ENCODE assay signal across 24 mouse cellular contexts in the genomic region with DNA sequence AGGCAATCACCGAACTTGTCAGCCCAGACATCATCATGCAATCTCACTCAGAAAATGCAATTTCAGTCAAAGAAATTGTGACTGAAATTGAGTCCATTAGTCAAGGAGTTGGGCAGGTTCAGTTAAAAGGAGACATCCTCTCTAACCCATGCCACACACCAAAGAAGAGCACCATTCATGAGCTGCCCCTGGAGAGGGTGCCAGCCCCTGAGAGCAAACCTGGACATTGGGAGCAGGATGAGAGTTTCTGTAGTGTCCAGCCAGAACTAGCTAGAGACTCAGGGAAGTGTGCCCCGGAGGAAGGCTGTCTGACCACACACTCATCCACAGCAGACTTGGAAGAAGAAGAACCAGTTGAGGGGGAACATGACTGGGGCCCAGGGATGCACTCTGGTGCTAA. TPM values are rescaled to one million over a fixed set of nuclear protein-coding genes. Genes with fewer than 3 reads are reported as not detected.
"Had no signal": no experiment of that assay in that cellular context is flagged by ENCODE, and none has a peak within 500 bp of the region (broad histone marks: within the 10 kb centered on the region; RNA-seq: fewer than 3 reads in every experiment).

No protein-coding gene starts in this region.

- ATAC-seq: forebrain, postnatal 0 days; hindbrain, postnatal 0 days; intestine, embryonic 16.5 days had no signal

- H3K27me3 ChIP-seq: heart, embryonic 13.5 days; heart, embryonic 15.5 days; hindbrain, embryonic 13.5 days; hindbrain, embryonic 15.5 days; kidney, embryonic 15.5 days; limb, embryonic 13.5 days; limb, embryonic 15.5 days had no signal

- H3K9ac ChIP-seq: forebrain, postnatal 0 days; heart, embryonic 13.5 days; heart, embryonic 15.5 days; hindbrain, embryonic 13.5 days; hindbrain, embryonic 15.5 days; kidney, embryonic 15.5 days; limb, embryonic 13.5 days; limb, embryonic 15.5 days had no signal

- H3K27ac ChIP-seq: heart, embryonic 13.5 days; heart, embryonic 15.5 days; hindbrain, embryonic 13.5 days; hindbrain, embryonic 15.5 days; hindbrain, postnatal 0 days; kidney, embryonic 15.5 days; kidney, postnatal 0 days; limb, embryonic 13.5 days; limb, embryonic 15.5 days had no signal

- H3K4me1 ChIP-seq: hindbrain, embryonic 13.5 days; hindbrain, embryonic 15.5 days; kidney, embryonic 15.5 days; limb, embryonic 13.5 days; limb, embryonic 15.5 days had no signal

- H3K4me2 ChIP-seq: heart, embryonic 13.5 days; heart, embryonic 15.5 days; hindbrain, embryonic 13.5 days; hindbrain, embryonic 15.5 days; kidney, embryonic 15.5 days; limb, embryonic 13.5 days; limb, embryonic 15.5 days had no signal

- DNase-seq: forebrain, postnatal 0 days; gastrocnemius, postnatal 14 days; gastrocnemius, postnatal 36 days; heart, adult 18-20 months; heart, postnatal 14 days; heart, postnatal 36 days; kidney, adult 11 months; kidney, adult 2 months; kidney, adult 9 months; kidney, postnatal 14 days; kidney, postnatal 36 days; layer of hippocampus, adult 9-11 months; layer of hippocampus, postnatal 36 days; left cerebral cortex, postnatal 4 days had no signal

- H3K4me3 ChIP-seq: heart, embryonic 13.5 days; heart, embryonic 15.5 days; hindbrain, embryonic 13.5 days; hindbrain, embryonic 15.5 days; kidney, embryonic 15.5 days; limb, embryonic 13.5 days; limb, embryonic 15.5 days had no signal

- H3K9me3 ChIP-seq: heart, embryonic 13.5 days; heart, embryonic 15.5 days; hindbrain, embryonic 13.5 days; hindbrain, embryonic 15.5 days; kidney, embryonic 15.5 days; limb, embryonic 13.5 days; limb, embryonic 15.5 days had no signal

RNA-seq across cellular contexts. Expression of gene Coro6, which starts 8.8 kb away (rescaled TPM):
- polyA plus RNA-seq: intestine, embryonic 16.5 days had no signal
